Mouse (Mus musculus) ES-E14 (cell line): Measurements from ENCODE around the gene Sgta. TPM values are rescaled to one million over a fixed set of nuclear protein-coding genes. Genes with fewer than 3 reads are reported as not detected.

Source experiments
- DNase-seq: peaks from one replicate; pipeline ENCODE4 v3.0.0-alpha.2; 2013; ENCODE audit warnings: low read depth, low spot score
- H3K27ac ChIP-seq: 2 replicates; pipeline ENCODE4 v1.5.1; 2012; ENCODE audit warnings: low read depth, mild to moderate bottlenecking, low read length, moderate library complexity, mixed read lengths; ENCODE audit not compliant: poor library complexity, insufficient read depth, severe bottlenecking
- H3K36me3 ChIP-seq: 2 replicates; pipeline ENCODE4 v1.6.1; 2012; ENCODE audit warnings: mild to moderate bottlenecking, low read length, moderate library complexity, mixed read lengths; ENCODE audit not compliant: control insufficient read depth, poor library complexity, insufficient read depth, severe bottlenecking
- H3K4me1 ChIP-seq, 2 experiments: fragments of 150-350 bp in 1 of 2; sonication (generic) in 1 of 2; 2 replicates each; pipeline ENCODE4 v1.6.1; 2012; ENCODE audit warnings: low read length in 2 of 2, mild to moderate bottlenecking in 1 of 2, mixed read lengths in 1 of 2; ENCODE audit not compliant: control insufficient read depth in 2 of 2, insufficient read depth in 2 of 2, poor library complexity in 1 of 2
- H3K4me3 ChIP-seq, 2 experiments: fragments of 150-350 bp in 1 of 2; sonication (generic) in 1 of 2; 2 replicates each; pipeline ENCODE4 v1.5.1; 2012; ENCODE audit warnings: low read length in 2 of 2, low read depth in 1 of 2, mild to moderate bottlenecking in 1 of 2, mixed read lengths in 1 of 2; ENCODE audit not compliant: insufficient read depth in 1 of 2, poor library complexity in 1 of 2, severe bottlenecking in 1 of 2
- H3K9ac ChIP-seq: 2 replicates; pipeline ENCODE4 v1.6.1; 2012; ENCODE audit warnings: low read depth, mild to moderate bottlenecking, low read length, mixed read lengths; ENCODE audit not compliant: poor library complexity, insufficient read depth, severe bottlenecking
- H3K9me3 ChIP-seq: fragments of 150-350 bp; sonication (generic); 2 replicates; pipeline ENCODE4 v1.6.1; 2012; ENCODE audit warnings: low read depth, mild to moderate bottlenecking, low read length; ENCODE audit not compliant: control insufficient read depth, insufficient read depth
- CHD2 ChIP-seq: IDR thresholded peaks from 2 replicates; pipeline ENCODE4 v1.6.1; 2014; ENCODE audit warnings: mild to moderate bottlenecking, low read depth, low read length, inconsistent platforms
- HCFC1 ChIP-seq: IDR thresholded peaks from 2 replicates; pipeline ENCODE4 v1.6.1; 2012; ENCODE audit warnings: low read length, inconsistent platforms, borderline replicate concordance; ENCODE audit not compliant: insufficient read depth
- MAFK ChIP-seq: IDR thresholded peaks from 2 replicates; pipeline ENCODE4 v1.6.1; 2014; ENCODE audit warnings: mild to moderate bottlenecking, low read depth, low read length, inconsistent platforms; ENCODE audit not compliant: insufficient read depth
- ZC3H11A ChIP-seq: IDR thresholded peaks from 2 replicates; pipeline ENCODE4 v1.6.1; 2012; ENCODE audit warnings: low read depth, mild to moderate bottlenecking, inconsistent platforms, low read length, borderline replicate concordance
- ZNF384 ChIP-seq: IDR thresholded peaks from 2 replicates; pipeline ENCODE4 v1.6.1; 2012; ENCODE audit warnings: low read depth, low read length, inconsistent platforms
- in situ Hi-C, 2 experiments: fragments of 600-800 bp; cut with MboI; formaldehyde crosslinking; loops; one replicate each; pipeline ENCODE4 v1.15.1; 2025; ENCODE audit warnings: low sequenced_read_pairs in 2 of 2, inconsistent platforms in 1 of 2; ENCODE audit not compliant: unreplicated experiment in 2 of 2
- total RNA-seq: library from RNA; depleted of rRNA; stranded (reverse); fragments of 300-350 nt; gene quantifications from 2 replicates; pipeline ENCODE4 v1.2.3, GENCODE M21; 2012

The Sgta gene
- total RNA-seq, 1 experiment: 116 TPM

DNA sequence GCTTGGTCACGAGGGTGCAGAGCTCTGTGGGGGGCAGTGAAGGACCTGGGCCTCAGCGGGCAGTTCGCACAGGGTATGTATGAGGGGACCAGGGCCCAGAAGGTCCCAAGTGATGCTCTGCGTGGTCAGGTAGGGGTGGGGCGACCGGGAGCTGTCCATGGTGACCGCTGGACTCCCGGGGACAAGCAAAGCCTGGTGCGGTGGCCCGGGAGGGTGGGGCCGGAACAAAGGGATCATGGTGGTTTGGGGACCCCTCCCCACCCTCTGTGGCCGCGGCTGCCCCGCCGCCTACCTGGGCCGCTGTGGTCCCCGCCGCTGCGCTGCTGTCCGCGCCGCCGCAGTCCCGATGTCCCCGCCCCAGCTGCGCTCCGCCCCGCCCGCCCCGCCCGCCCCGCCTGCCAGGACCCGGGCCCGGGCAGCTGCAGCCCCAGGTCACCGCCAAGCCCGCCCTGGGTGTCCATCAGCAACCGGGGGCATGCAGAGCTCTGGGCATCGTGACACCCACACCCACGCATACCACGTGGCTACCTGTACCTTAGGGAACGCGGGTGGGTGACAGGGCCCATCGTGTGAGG lies 34.8 kb downstream of the Sgta start:
- Histone ChIP-seq H3K27ac (no peak overlapping the region), H3K4me1 (peaks cover 0 to 14% of the 10 kb centered on the region in 2 experiments; a peak in 1 of 4 replicates), H3K9ac (no peak overlapping the region), H3K4me3 (peak overlapping the region; percentile 16 to 51; a peak in 2 of 4 replicates), H3K36me3 (no peaks in the 10 kb centered on the region), H3K9me3 (no peaks in the 10 kb centered on the region)
- no peak for DNase-seq
- no peak for TF ChIP-seq HCFC1
- no peak for TF ChIP-seq MAFK
- TF ChIP-seq ZC3H11A: no peak
- TF ChIP-seq ZNF384: no peak
- TF ChIP-seq CHD2: no peak
- in situ Hi-C loops: no loop called here

DNA sequence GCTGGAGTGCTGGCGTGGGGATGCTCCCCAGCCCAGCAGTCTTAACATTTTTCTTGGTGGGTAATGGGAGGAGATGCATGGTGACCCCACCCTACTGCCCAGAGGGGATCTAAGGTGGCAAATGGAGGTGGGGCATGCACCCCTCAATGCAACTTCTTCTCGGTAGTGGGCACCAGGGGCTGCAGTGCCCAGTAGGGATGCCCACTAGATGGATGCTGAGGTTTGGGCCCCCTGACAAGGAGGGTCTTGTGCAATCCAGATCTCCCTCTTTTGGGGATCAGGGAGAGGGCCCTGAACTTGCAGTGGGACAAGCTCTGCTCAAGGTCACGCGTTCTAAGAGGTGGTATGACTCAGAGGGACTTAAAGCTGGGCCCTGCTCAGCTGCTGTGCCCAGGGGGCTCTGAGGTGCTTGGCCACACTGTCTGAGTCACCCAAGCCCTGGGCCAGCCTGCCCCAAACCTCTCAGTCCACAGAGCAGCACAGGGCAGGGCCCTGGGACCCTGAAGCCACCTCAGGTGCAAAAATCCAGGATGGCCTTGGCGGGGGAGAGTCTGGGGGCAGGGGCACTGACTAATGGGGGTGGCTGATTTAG lies 35.5 kb downstream of the Sgta start:
- no peak overlapping the region for H3K9ac ChIP-seq

DNA sequence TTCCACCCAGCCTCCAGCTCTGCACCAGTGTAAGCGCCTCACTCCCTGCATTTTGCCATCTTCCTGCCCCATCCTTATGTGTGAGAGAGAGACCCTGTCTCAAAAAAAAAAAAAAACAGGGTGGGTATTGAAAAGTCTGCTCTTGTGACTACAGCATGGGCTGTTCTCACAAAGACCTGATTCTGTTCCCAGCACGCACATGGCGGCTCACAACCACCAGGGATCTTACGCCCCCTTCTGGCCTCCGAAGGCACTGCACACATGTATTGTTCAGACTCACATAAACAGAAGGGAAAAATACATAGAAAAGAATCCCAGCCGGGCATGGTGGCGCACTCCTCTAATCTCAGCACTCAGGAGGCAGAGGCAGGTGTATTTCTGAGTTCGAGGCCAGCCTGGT lies 37.2 kb downstream of the Sgta start:
- peak; percentile 85 for DNase-seq
- in situ Hi-C loops: no loop called here
- H3K4me3 ChIP-seq: peak overlapping the region in 1 of 2 experiments; percentile 47; a peak in 1 of 4 replicates
- no peak overlapping the region for H3K27ac ChIP-seq
- no peaks in the 10 kb centered on the region for H3K36me3 ChIP-seq
- no peak overlapping the region for H3K9ac ChIP-seq
- TF ChIP-seq ZNF384 (peak; percentile 53), MAFK (no peak)
- H3K4me1 ChIP-seq: peaks cover 0 to 25% of the 10 kb centered on the region in 2 experiments; a peak in 1 of 4 replicates
- H3K9me3 ChIP-seq: no peaks in the 10 kb centered on the region

More for the DNA sequence above, 35.5 kb downstream of the Sgta start:
- in situ Hi-C loops: no loop called here
- no peak overlapping the region for H3K27ac ChIP-seq
- no peaks in the 10 kb centered on the region for H3K9me3 ChIP-seq
- DNase-seq: no peak
- no peak overlapping the region for H3K4me3 ChIP-seq
- TF ChIP-seq ZC3H11A (no peak), CHD2 (no peak), HCFC1 (no peak), MAFK (no peak), ZNF384 (no peak)
- no peaks in the 10 kb centered on the region for H3K36me3 ChIP-seq
- H3K4me1 ChIP-seq: peaks cover 0 to 17% of the 10 kb centered on the region in 2 experiments; a peak in 1 of 4 replicates

DNA sequence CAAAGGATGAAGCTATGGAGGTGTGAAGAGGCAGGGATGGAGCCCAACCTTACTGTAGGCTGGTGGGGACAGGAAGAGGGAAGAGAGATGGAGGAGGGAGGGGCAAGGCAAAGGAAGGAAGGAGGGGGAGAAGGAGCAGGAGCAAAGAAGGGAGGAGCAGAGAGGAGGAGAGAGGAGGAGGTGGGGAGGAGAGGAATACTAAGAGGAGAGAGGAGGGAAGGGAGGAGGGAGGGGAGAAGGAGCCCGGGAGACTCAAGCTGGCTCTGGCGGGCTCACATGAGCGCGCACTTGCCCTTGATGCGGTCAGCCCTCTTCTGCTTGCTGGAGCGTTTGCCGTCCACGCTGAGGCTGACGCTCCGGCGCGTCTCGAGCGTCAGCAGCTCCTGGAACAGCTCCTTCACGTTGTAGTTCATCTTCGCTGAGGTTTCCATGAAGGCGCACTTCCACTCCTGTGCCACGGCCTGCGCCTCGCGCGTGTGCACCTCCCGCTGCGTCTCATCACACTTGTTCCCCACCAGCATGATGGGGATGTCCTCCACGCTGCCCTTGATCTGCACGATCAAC lies 38.4 kb downstream of the Sgta start:
- TF ChIP-seq ZNF384: no peak
- Histone ChIP-seq H3K36me3 (no peaks in the 10 kb centered on the region), H3K4me3 (peak overlapping the region; percentile 26 to 47; a peak in 3 of 4 replicates), H3K9ac (peak overlapping the region; percentile 29; the same call in 1 of the 2 replicates), H3K9me3 (no peaks in the 10 kb centered on the region), H3K4me1 (peaks cover 0 to 25% of the 10 kb centered on the region in 2 experiments; a peak in 1 of 4 replicates), H3K27ac (no peak overlapping the region)
- in situ Hi-C loops: no loop called here
- DNase-seq: no peak

DNA sequence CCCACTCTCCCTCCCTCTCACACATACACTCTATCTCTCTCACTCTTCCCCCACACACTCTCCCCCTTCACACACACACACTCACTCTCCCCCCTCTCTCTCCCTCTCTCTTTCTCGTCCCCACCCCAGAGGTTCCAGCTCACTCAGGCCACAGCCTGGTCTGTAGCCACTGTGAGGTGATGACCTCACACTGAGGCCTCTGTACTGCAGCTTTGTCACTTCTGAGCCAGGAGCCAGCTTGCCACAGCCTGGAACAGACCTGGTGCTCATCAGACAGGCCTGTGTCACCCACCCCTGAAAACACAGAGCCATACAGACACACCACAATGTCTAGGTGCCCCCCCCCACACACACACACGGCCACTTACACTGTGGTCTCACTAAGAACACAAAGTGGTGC lies 39.8 kb downstream of the Sgta start:
- no peak for DNase-seq
- no peak overlapping the region for H3K4me3 ChIP-seq
- no peak overlapping the region for H3K9ac ChIP-seq
- no peaks in the 10 kb centered on the region for H3K9me3 ChIP-seq
- in situ Hi-C loops: no loop called here
- no peak overlapping the region; the same call in 1 of the 2 replicates for H3K27ac ChIP-seq
- H3K4me1 ChIP-seq: peaks cover under 1 to 22% of the 10 kb centered on the region in 2 experiments; a peak in 1 of 4 replicates
- no peaks in the 10 kb centered on the region for H3K36me3 ChIP-seq
- TF ChIP-seq ZC3H11A: no peak
- no peak for TF ChIP-seq MAFK
- TF ChIP-seq CHD2: no peak
